Mouse (Mus musculus) liver, adult 2 months (tissue): ENCODE data around the gene Ypel2.

Source experiments
- CTCF ChIP-seq: fragments of 200-500 bp; IDR thresholded peaks from 2 replicates; pipeline ENCODE4 v1.5.1; 2011; ENCODE audit warnings: low read depth, low read length, control low read depth
- POLR2A ChIP-seq: fragments of 200-500 bp; IDR thresholded peaks from 2 replicates; pipeline ENCODE4 v1.6.1; 2011; ENCODE audit warnings: low read length, control low read depth; ENCODE audit not compliant: insufficient read depth; ENCODE audit errors: extremely low read depth

- TF ChIP-seq CTCF (no peak), POLR2A (no peak)
Observed at GRCm38 (mm10) chr11:86996266-86996665, 2.8 kb upstream of the Ypel2 start.
